Mouse (Mus musculus) kidney, adult 11 months (tissue): Measurements from ENCODE around the gene Fam184b.

Experiments used
- DNase-seq: peaks from one replicate; pipeline ENCODE4 v3.0.0; 2022

Fam184b gene

DNA sequence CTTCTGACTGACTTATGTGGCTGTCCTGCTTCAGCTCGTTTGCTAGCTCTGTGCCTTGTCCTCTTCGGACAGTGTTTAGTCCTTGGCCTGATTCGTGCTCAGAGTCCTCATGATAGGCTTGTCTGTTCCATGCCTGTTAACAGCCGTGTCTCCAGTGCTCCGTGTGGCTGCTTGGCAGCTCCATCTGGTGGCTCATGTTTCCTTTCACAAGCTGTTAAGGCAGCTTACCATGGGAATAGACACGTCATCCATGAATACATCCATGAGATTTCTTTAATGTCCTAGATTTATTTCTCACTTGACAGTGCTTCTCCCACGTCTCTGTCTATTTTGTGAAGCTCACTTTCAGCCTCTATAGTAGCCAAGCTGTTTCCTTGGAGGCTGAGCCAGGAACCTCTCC, 129.3 kb downstream of the Fam184b start:
- no peak for DNase-seq

DNA sequence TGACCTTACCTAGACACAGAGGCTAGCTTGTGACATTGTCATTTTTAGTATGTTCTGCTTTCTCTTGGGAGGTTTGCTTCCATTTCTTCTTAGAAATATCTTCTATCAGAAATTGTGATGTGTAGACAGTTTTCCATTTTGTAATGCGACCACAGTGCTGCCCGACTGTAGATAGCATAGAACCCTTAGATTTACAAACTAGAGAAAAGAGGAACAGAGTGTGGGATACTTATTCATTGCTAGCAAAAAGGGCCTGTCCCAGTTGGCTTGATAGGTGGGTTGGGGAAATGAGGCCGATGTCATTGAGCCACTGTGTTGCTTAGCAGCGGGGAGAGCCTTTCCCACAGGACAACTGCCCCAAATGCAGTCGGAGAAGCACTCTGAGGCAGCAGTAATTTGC, 141.8 kb downstream of the Fam184b start:
- no peak for DNase-seq

DNA sequence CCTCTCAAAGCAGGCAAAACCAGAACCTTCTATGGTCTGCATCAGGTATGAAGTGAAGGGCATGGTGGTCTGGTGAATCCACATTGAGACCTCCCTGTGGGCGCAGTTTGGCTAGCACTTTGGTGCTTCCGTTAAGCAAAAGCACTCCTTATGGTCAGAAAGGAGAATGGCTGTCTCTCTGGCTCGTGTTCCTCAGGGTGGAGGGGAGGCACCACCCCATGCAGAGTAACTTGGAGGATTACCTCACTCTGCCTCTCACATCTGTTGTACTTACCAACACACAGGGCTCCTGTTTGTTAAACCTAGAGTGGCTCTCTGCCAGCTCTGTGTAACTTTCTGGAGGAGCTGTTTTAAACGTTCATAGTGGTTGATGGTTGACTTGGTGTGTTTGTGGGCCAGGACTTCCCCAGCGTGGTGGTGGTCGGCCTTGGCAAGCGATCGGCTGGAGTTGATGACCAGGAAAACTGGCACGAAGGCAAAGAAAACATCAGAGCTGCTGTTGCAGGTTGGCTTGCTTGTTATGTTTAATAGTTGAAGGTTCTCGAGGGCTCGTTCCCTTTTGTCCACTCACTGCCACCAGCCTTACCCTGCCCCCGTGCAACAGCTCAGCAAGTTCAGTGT, 142.4 kb downstream of the Fam184b start:
- DNase-seq, result no peak

GRCm38 (mm10) chr5:45496479-45496878, 142.9 kb downstream of the Fam184b start:
- no peak for DNase-seq

DNA sequence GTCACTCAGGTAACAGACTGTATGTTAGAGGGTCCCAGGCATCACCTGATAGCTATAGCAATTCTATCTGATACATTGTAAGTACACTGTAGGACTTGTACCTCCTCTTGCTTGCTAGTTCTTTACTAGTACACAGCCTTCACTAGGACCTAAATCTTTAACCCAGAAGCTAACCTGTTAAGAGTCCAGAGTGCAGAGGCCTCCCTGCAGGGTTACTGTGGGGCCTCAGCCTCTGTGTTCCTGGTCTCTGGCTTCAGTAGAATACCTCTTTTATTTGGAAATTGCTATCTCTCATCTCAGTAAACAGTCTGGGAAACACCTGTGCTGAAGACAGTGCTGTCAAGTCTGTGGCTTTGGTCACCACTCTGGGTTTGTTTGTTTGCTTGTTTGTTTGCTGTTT, 143.4 kb downstream of the Fam184b start:
- DNase-seq, result no peak

DNA sequence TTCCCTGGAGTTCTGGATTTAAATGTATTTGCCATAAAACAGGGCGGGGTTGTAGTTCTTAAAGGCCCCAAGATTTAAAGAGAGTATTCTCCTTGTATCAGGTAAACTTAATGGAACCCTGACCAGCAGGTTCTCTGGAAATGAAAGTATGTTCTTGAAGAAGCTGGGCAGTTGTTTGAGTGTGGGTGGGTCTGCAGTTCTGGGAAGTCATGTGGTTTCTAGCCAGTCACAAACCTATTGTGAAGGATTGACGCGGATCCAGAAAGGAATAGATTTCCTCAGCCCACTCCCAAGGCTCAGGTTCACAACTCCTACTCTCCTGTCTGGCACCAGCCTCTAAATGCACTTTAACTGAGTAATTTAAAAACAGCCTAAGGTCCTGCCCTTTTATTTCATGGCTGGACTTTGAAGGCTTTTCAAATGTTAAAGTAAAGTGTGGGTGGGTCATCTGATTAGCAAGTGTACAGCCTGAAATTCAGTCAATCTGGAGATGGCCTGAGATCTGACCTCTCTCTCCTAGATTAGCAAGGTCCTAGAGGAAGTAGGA, 143.9 kb downstream of the Fam184b start:
- no peak for DNase-seq

- no peak for DNase-seq
Observed at GRCm38 (mm10) chr5:45494093-45494755, 145.2 kb downstream of the Fam184b start.

- DNase-seq, result peak; percentile 99
Observed at GRCm38 (mm10) chr5:45493191-45494092, 146.0 kb downstream of the Fam184b start, which contains the start of gene Lap3. Lap3 (plus strand) TSS chr5:45493374.

GRCm38 (mm10) chr5:45491776-45492175, 147.6 kb downstream of the Fam184b start:
- no peak for DNase-seq

GRCm38 (mm10) chr5:45483654-45484053, 155.8 kb downstream of the Fam184b start:
- no peak for DNase-seq

DNA sequence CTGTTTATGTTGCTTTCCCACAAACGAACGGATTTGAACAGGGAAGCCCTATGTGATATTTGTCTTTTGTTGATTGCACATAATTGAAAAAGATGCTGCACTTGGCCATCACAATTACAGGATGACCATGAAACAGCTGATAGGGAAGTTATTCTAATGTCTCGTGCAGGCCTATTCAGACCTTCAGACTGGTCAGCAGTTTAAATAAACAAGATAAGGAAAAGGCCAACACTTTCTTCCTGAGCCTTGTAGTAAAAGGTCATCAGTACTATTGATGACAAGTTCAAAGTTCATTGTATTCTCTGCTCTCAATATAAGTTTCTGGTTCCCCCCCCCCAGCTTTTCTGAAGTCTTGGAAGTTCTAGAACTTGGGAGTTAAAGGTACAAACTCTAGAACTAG, 156.8 kb downstream of the Fam184b start:
- no peak for DNase-seq

GRCm38 (mm10) chr5:45481125-45481524, 158.3 kb downstream of the Fam184b start:
- DNase-seq, result no peak

- DNase-seq, result no peak
Observed at GRCm38 (mm10) chr5:45480066-45480465, 159.3 kb downstream of the Fam184b start.
